Mouse (Mus musculus): ENCODE measurements around the gene Acp2. TPM values are rescaled to one million over a fixed set of nuclear protein-coding genes. Genes with fewer than 3 reads are reported as not detected.

Acp2 gene
- polyA plus RNA-seq, 1 experiment from 2014 or later, result 39.0 TPM

DNA sequence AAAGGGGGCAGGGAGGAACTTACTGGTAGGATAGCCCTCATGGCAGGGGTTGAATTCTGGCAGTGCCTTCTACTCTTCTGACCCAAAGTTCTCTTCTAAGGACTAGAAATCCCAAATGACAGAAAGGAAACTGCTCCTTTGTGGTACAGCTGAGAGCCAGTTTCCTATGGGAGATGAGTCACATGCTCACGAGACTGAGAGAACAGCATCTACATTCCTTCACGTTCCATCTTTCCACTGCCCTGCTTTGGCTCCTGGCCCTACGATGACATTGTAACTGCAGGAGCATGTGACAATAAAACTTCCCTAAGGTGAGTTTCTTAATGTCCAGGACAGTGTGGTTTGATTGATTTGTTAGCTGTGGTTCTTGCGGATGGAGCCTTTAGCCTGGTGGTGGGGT is 45.7 kb downstream of the Acp2 start:
- 91% methylated on average over 4 of the region's 4 CpGs for WGBS

DNA sequence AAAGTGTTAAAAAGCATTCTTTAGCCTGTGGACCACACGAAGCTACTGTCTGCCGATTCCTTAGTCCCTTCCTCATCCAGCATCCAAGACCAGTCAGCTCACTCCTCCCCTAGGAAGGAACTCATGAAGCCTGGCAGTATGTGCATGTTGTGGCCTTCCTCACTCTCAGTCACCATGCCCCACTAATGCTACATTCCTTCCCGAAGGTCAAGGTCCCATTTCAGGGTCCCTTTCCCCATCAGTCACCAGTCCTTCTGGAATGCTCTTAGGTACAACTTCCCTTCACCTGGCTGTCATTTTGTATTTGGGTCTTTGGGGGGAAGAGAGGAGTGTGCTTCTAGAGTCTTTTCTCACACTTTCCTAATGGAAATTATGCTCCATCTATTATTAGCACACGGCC is 49.3 kb downstream of the Acp2 start:
- WGBS, result 78% methylated on average over 4 of the region's 4 CpGs
- Histone ChIP-seq H3K4me1 (replicated peaks; ENCODE audit: control insufficient read depth, insufficient read depth, low read length) (peaks cover 16% of the 10 kb centered on the region), H3K27me3 (replicated peaks; ENCODE audit: control insufficient read depth, insufficient read depth, low read length) (no peaks in the 10 kb centered on the region; the same call in 1 of the 2 replicates), H3K36me3 (ENCODE audit: control insufficient read depth, insufficient read depth) (no peaks in the 10 kb centered on the region), H3K9ac (replicated peaks; ENCODE audit: low read depth, low read length) (no peak overlapping the region), H3K9me3 (ENCODE audit: control insufficient read depth, low read length) (no peaks in the 10 kb centered on the region), H3K4me2 (ENCODE audit: low read length) (no peak overlapping the region), H3K27ac (ENCODE audit: low read length) (no peak overlapping the region), H3K4me3 (replicated peaks; ENCODE audit: low read length) (no peak overlapping the region)
- ATAC-seq, result no peak

More for the DNA sequence above, 45.7 kb downstream of the Acp2 start:
- Histone ChIP-seq H3K4me3 (replicated peaks; ENCODE audit: low read length) (no peak overlapping the region), H3K4me2 (ENCODE audit: low read length) (no peak overlapping the region), H3K9me3 (ENCODE audit: control insufficient read depth, low read length) (no peaks in the 10 kb centered on the region), H3K4me1 (replicated peaks; ENCODE audit: control insufficient read depth, insufficient read depth, low read length) (no peaks in the 10 kb centered on the region), H3K27me3 (replicated peaks; ENCODE audit: control insufficient read depth, insufficient read depth, low read length) (no peaks in the 10 kb centered on the region; the same call in 1 of the 2 replicates), H3K9ac (replicated peaks; ENCODE audit: low read depth, low read length) (no peak overlapping the region), H3K36me3 (ENCODE audit: control insufficient read depth, insufficient read depth) (no peaks in the 10 kb centered on the region), H3K27ac (ENCODE audit: low read length) (no peak overlapping the region)
- ATAC-seq, result no peak

- no peak overlapping the region for H3K4me3 ChIP-seq (replicated peaks; ENCODE audit: low read length)
- WGBS, result 52% methylated on average over 4 of the region's 4 CpGs
- H3K9ac ChIP-seq (replicated peaks; ENCODE audit: low read depth, low read length), result no peak overlapping the region
- no peaks in the 10 kb centered on the region for H3K9me3 ChIP-seq (ENCODE audit: control insufficient read depth, low read length)
- no peak for ATAC-seq
- H3K4me1 ChIP-seq (replicated peaks; ENCODE audit: control insufficient read depth, insufficient read depth, low read length), result peaks cover 21% of the 10 kb centered on the region
- H3K4me2 ChIP-seq (ENCODE audit: low read length), result no peak overlapping the region
- H3K36me3 ChIP-seq (ENCODE audit: control insufficient read depth, insufficient read depth), result no peaks in the 10 kb centered on the region
- no peak overlapping the region for H3K27ac ChIP-seq (ENCODE audit: low read length)
- no peaks in the 10 kb centered on the region; the same call in 1 of the 2 replicates for H3K27me3 ChIP-seq (replicated peaks; ENCODE audit: control insufficient read depth, insufficient read depth, low read length)
Observed at GRCm38 (mm10) chr2:91252512-91252911, 49.8 kb downstream of the Acp2 start.

- WGBS, result 23% methylated on average over 8 of the region's 8 CpGs
- H3K4me2 ChIP-seq (ENCODE audit: low read length), result peak overlapping the region; percentile 97; the same call in 1 of the 2 replicates
- no peak for ATAC-seq
Observed at GRCm38 (mm10) chr2:91254725-91255380, 52.2 kb downstream of the Acp2 start.

DNA sequence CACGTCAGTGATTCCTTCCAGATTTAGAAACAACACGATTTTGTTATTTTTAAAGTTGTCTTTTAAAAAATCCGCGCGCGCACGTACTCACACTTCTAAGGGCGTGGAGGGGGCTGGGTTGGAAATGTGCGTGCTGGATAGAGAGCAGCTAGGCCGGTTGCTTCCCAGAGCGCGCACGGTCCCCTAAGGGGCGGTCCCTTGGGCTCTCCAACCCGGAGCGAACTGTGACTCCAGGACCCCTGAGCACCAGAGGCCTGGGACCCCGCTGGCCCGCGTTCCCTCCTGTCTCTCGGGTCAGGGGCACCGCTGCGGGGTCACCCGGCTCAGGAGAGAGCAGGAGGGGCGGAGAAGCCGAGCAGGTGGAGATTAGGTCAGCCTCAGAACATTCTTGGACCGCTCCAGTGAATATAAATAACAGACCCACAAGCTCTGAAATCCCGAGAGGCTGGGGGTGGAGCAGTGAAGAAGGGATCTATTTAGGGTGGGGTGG is 53.0 kb downstream of the Acp2 start, which contains the start of gene Pacsin3:
Gene Pacsin3 (plus strand): TSS at position 294 of the 490 bp plus-strand sequence.
- Histone ChIP-seq H3K9me3 (ENCODE audit: control insufficient read depth, low read length) (no peaks in the 10 kb centered on the region), H3K36me3 (ENCODE audit: control insufficient read depth, insufficient read depth) (no peaks in the 10 kb centered on the region), H3K4me2 (ENCODE audit: low read length) (peak within 1 kb of the TSS; percentile 97), H3K4me3 (replicated peaks; ENCODE audit: low read length) (peak within 1 kb of the TSS; percentile 62), H3K27me3 (replicated peaks; ENCODE audit: control insufficient read depth, insufficient read depth, low read length) (no peaks in the 10 kb centered on the region; the same call in 1 of the 2 replicates), H3K9ac (replicated peaks; ENCODE audit: low read depth, low read length) (peak within 1 kb of the TSS; percentile 69), H3K4me1 (replicated peaks; ENCODE audit: control insufficient read depth, insufficient read depth, low read length) (peaks cover 28% of the 10 kb centered on the region), H3K27ac (ENCODE audit: low read length) (no peak within 1 kb of the TSS)
- 1% methylated on average over 27 of the region's 27 CpGs for WGBS
- peak; percentile 21; the same call in 1 of the 2 replicates for ATAC-seq

More at GRCm38 (mm10) chr2:91254725-91255380, 52.2 kb downstream of the Acp2 start:
- no peak overlapping the region for H3K9ac ChIP-seq (replicated peaks; ENCODE audit: low read depth, low read length)
- no peak overlapping the region for H3K27ac ChIP-seq (ENCODE audit: low read length)
- H3K4me1 ChIP-seq (replicated peaks; ENCODE audit: control insufficient read depth, insufficient read depth, low read length), result peaks cover 28% of the 10 kb centered on the region
- no peaks in the 10 kb centered on the region for H3K36me3 ChIP-seq (ENCODE audit: control insufficient read depth, insufficient read depth)
- H3K4me3 ChIP-seq (replicated peaks; ENCODE audit: low read length), result no peak overlapping the region
- no peaks in the 10 kb centered on the region for H3K9me3 ChIP-seq (ENCODE audit: control insufficient read depth, low read length)
- no peaks in the 10 kb centered on the region; the same call in 1 of the 2 replicates for H3K27me3 ChIP-seq (replicated peaks; ENCODE audit: control insufficient read depth, insufficient read depth, low read length)

DNA sequence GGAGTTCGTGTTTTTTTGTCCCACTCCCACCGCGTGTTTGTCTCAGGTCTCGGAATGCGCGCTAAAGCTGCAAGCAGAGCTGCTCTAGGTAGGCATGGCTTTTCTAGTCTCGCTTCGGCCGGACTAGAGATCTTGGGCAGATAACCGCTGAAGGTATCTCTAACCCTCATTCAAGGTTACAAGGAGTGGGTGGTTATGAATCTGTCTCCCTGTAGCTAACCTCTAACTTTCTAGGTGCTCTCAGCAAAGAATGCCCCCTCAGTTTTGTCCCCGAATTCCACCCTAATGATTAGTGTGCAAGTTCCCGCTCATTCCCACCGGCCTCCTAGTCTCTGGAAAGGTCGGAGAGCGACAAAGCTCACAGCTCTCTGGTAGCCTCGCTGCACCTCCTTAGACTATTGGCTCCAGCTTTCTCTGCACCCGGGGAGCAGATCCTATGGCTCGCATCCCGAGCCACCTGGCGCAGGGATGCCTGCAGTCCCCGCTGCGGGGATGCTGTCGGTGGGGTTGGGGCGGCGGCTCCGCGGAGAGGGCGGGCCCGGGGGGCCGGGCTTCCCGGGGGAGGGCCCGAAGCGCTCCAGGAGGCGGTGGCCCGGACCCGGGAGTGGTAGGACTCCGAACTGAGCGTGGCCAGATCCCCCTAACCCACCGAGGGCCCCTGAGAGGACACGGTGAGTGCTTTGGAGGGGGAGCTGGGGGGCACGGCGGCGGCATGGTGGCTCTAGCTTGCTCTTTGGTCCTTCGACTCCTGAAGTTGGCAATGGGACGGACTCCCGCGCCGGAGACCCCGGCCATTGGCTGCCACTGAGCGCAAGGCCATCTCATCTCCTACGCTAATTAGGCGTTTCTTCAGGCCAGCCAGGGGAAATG is 53.8 kb downstream of the Acp2 start:
- ATAC-seq, result peak; percentile 63

GRCm38 (mm10) chr2:91257126-91257980 is 54.7 kb downstream of the Acp2 start:
- peak overlapping the region; percentile 62 for H3K4me3 ChIP-seq (replicated peaks; ENCODE audit: low read length)
- peaks cover 28% of the 10 kb centered on the region for H3K4me1 ChIP-seq (replicated peaks; ENCODE audit: control insufficient read depth, insufficient read depth, low read length)
- H3K36me3 ChIP-seq (ENCODE audit: control insufficient read depth, insufficient read depth), result no peaks in the 10 kb centered on the region
- H3K9me3 ChIP-seq (ENCODE audit: control insufficient read depth, low read length), result no peaks in the 10 kb centered on the region
- no peak overlapping the region for H3K27ac ChIP-seq (ENCODE audit: low read length)
- peak overlapping the region; percentile 97 for H3K4me2 ChIP-seq (ENCODE audit: low read length)
- no peaks in the 10 kb centered on the region for H3K27me3 ChIP-seq (replicated peaks; ENCODE audit: control insufficient read depth, insufficient read depth, low read length)
- H3K9ac ChIP-seq (replicated peaks; ENCODE audit: low read depth, low read length), result peak overlapping the region; percentile 69
- peak; percentile 62 for ATAC-seq
- under 1% methylated on average over 22 of the region's 22 CpGs for WGBS

More for the DNA sequence above, 53.8 kb downstream of the Acp2 start:
- no peaks in the 10 kb centered on the region for H3K27me3 ChIP-seq (replicated peaks; ENCODE audit: control insufficient read depth, insufficient read depth, low read length)
- peak overlapping the region; percentile 69 for H3K9ac ChIP-seq (replicated peaks; ENCODE audit: low read depth, low read length)
- WGBS, result under 1% methylated on average over 50 of the region's 52 CpGs
- peak overlapping the region; percentile 97 for H3K4me2 ChIP-seq (ENCODE audit: low read length)
- peak overlapping the region; percentile 62 for H3K4me3 ChIP-seq (replicated peaks; ENCODE audit: low read length)
- peaks cover 28% of the 10 kb centered on the region for H3K4me1 ChIP-seq (replicated peaks; ENCODE audit: control insufficient read depth, insufficient read depth, low read length)
- no peak overlapping the region for H3K27ac ChIP-seq (ENCODE audit: low read length)
- H3K36me3 ChIP-seq (ENCODE audit: control insufficient read depth, insufficient read depth), result no peaks in the 10 kb centered on the region
- no peaks in the 10 kb centered on the region for H3K9me3 ChIP-seq (ENCODE audit: control insufficient read depth, low read length)

DNA sequence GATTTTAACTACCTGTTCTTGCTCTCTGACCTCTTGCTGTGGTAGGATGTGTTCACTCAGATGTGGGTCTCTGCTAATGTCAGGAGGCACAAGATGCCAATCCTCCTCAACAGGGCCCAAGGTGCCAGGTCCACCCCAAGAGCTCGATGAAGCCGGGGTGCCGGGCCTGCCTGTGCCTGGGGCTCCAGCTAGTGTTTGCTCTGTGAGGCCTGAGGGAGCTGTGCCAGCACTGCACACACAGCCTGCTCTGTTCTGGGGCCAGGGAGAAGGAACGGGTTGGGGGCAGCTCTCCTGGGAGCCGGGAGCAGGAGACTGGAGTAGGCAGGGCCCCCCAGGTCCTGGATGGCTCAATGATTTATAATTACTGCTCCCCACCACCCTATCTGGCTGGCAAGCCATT is 55.4 kb downstream of the Acp2 start:
- Histone ChIP-seq H3K9me3 (ENCODE audit: control insufficient read depth, low read length) (no peaks in the 10 kb centered on the region), H3K27ac (ENCODE audit: low read length) (no peak overlapping the region), H3K4me1 (replicated peaks; ENCODE audit: control insufficient read depth, insufficient read depth, low read length) (peaks cover 28% of the 10 kb centered on the region), H3K36me3 (ENCODE audit: control insufficient read depth, insufficient read depth) (no peaks in the 10 kb centered on the region), H3K27me3 (replicated peaks; ENCODE audit: control insufficient read depth, insufficient read depth, low read length) (no peaks in the 10 kb centered on the region), H3K4me2 (ENCODE audit: low read length) (peak overlapping the region; percentile 97), H3K9ac (replicated peaks; ENCODE audit: low read depth, low read length) (peak overlapping the region; percentile 46), H3K4me3 (replicated peaks; ENCODE audit: low read length) (peak overlapping the region; percentile 62)
- ATAC-seq, result peak; percentile 39
- WGBS, result 39% methylated on average over 5 of the region's 5 CpGs

All from forebrain, embryonic 16.5 days (tissue).